Mouse (Mus musculus): Measurements from ENCODE around the gene Mrps2.

- TF ChIP-seq GATA1 (IDR thresholded peaks at IDR 0.05; ENCODE audit: borderline replicate concordance, low read length) (no peak), FLI1 (IDR thresholded peaks at IDR 0.05; ENCODE audit: low read length) (no peak)
Observed at GRCm38 (mm10) chr2:28495207-28495756, 27.4 kb downstream of the Mrps2 start.
